Mouse (Mus musculus): ENCODE measurements at regions not wholly inside any gene's neighbourhood (a gene's known extent, or its start where the extent isn't known, plus 50 kb on each side); places are given as distances from the start of the nearest gene placed in this dataset.

- no peaks in the 10 kb centered on the region for H3K36me3 ChIP-seq
- DNase-seq (ENCODE audit: low spot score) = no peak
- H3K4me1 ChIP-seq = no peaks in the 10 kb centered on the region
- no peak overlapping the region for H3K27ac ChIP-seq
- 71% methylated on average over 8 of the region's 8 CpGs for WGBS
- H3K4me3 ChIP-seq = no peak overlapping the region
- H3K9me3 ChIP-seq = no peaks in the 10 kb centered on the region
- H3K27me3 ChIP-seq (ENCODE audit: insufficient read depth, poor library complexity, severe bottlenecking) = no peaks in the 10 kb centered on the region
These were observed 58.3 kb downstream of the Erv3 start for GRCm38 (mm10) chr2:131801212-131801611.

GRCm38 (mm10) chr2:131800126-131800894 is 59.2 kb downstream of the Erv3 start:
- DNase-seq (ENCODE audit: low spot score) = no peak
- Histone ChIP-seq H3K36me3 (no peaks in the 10 kb centered on the region), H3K4me3 (no peak overlapping the region), H3K27me3 (ENCODE audit: insufficient read depth, poor library complexity, severe bottlenecking) (no peaks in the 10 kb centered on the region), H3K4me1 (no peaks in the 10 kb centered on the region), H3K9me3 (no peaks in the 10 kb centered on the region), H3K27ac (no peak overlapping the region)
- 86% methylated on average over 8 of the region's 8 CpGs for WGBS

- H3K27ac ChIP-seq = no peak overlapping the region
- no peaks in the 10 kb centered on the region for H3K36me3 ChIP-seq
- 86% methylated on average over 7 of the region's 7 CpGs for WGBS
- no peaks in the 10 kb centered on the region for H3K4me1 ChIP-seq
- no peak overlapping the region for H3K4me3 ChIP-seq
- H3K9me3 ChIP-seq = no peaks in the 10 kb centered on the region
- H3K27me3 ChIP-seq (ENCODE audit: insufficient read depth, poor library complexity, severe bottlenecking) = no peaks in the 10 kb centered on the region
- DNase-seq (ENCODE audit: low spot score) = no peak
These were observed 60.1 kb downstream of the Erv3 start for GRCm38 (mm10) chr2:131799486-131799885.

- no peak overlapping the region for H3K4me3 ChIP-seq
- H3K27ac ChIP-seq = no peak overlapping the region
- no peak for DNase-seq (ENCODE audit: low spot score)
- H3K27me3 ChIP-seq (ENCODE audit: insufficient read depth, poor library complexity, severe bottlenecking) = no peaks in the 10 kb centered on the region
- H3K4me1 ChIP-seq = no peaks in the 10 kb centered on the region
- H3K9me3 ChIP-seq = no peaks in the 10 kb centered on the region
- WGBS = 71% methylated on average over 9 of the region's 9 CpGs
- H3K36me3 ChIP-seq = no peaks in the 10 kb centered on the region
These were observed 62.4 kb downstream of the Erv3 start for GRCm38 (mm10) chr2:131797001-131797693.

GRCm38 (mm10) chr2:131775381-131775780 is 84.2 kb downstream of the Erv3 start:
- H3K4me3 ChIP-seq = no peak overlapping the region
- H3K27ac ChIP-seq = no peak overlapping the region
- H3K9me3 ChIP-seq = peaks cover 6% of the 10 kb centered on the region; the same call in 1 of the 2 replicates
- WGBS = 93% methylated on average over 1 of the region's 1 CpGs
- no peak for DNase-seq (ENCODE audit: low spot score)
- H3K36me3 ChIP-seq = no peaks in the 10 kb centered on the region
- no peaks in the 10 kb centered on the region for H3K27me3 ChIP-seq (ENCODE audit: insufficient read depth, poor library complexity, severe bottlenecking)
- H3K4me1 ChIP-seq = no peaks in the 10 kb centered on the region

- WGBS = 72% methylated on average over 4 of the region's 4 CpGs
- Histone ChIP-seq H3K4me1 (no peaks in the 10 kb centered on the region), H3K27me3 (ENCODE audit: insufficient read depth, poor library complexity, severe bottlenecking) (no peaks in the 10 kb centered on the region), H3K27ac (no peak overlapping the region), H3K36me3 (no peaks in the 10 kb centered on the region), H3K9me3 (no peaks in the 10 kb centered on the region), H3K4me3 (no peak overlapping the region)
- no peak for DNase-seq (ENCODE audit: low spot score)
These were observed 85.9 kb downstream of the Erv3 start for GRCm38 (mm10) chr2:131773691-131774090.

GRCm38 (mm10) chr2:131772163-131772562 is 87.4 kb downstream of the Erv3 start:
- 83% methylated on average over 5 of the region's 5 CpGs for WGBS
- Histone ChIP-seq H3K36me3 (no peaks in the 10 kb centered on the region), H3K9me3 (no peaks in the 10 kb centered on the region), H3K4me1 (no peaks in the 10 kb centered on the region), H3K4me3 (no peak overlapping the region), H3K27me3 (ENCODE audit: insufficient read depth, poor library complexity, severe bottlenecking) (no peaks in the 10 kb centered on the region), H3K27ac (no peak overlapping the region)
- no peak for DNase-seq (ENCODE audit: low spot score)

- Histone ChIP-seq H3K27ac (no peak overlapping the region), H3K36me3 (no peaks in the 10 kb centered on the region), H3K4me3 (no peak overlapping the region), H3K9me3 (no peaks in the 10 kb centered on the region), H3K27me3 (ENCODE audit: insufficient read depth, poor library complexity, severe bottlenecking) (no peaks in the 10 kb centered on the region), H3K4me1 (no peaks in the 10 kb centered on the region)
- no peak for DNase-seq (ENCODE audit: low spot score)
- 54% methylated on average over 5 of the region's 5 CpGs for WGBS
These were observed 88.7 kb downstream of the Erv3 start for GRCm38 (mm10) chr2:131770852-131771251.

GRCm38 (mm10) chr2:131769656-131770210 is 89.8 kb downstream of the Erv3 start:
- Histone ChIP-seq H3K27me3 (ENCODE audit: insufficient read depth, poor library complexity, severe bottlenecking) (no peaks in the 10 kb centered on the region), H3K36me3 (no peaks in the 10 kb centered on the region), H3K27ac (no peak overlapping the region), H3K4me3 (no peak overlapping the region), H3K4me1 (no peaks in the 10 kb centered on the region), H3K9me3 (no peaks in the 10 kb centered on the region)
- DNase-seq (ENCODE audit: low spot score) = no peak
- WGBS = 78% methylated on average over 9 of the region's 9 CpGs

GRCm38 (mm10) chr2:131766500-131766899 is 93.0 kb downstream of the Erv3 start:
- no peaks in the 10 kb centered on the region for H3K27me3 ChIP-seq (ENCODE audit: insufficient read depth, poor library complexity, severe bottlenecking)
- H3K4me3 ChIP-seq = no peak overlapping the region
- WGBS = 95% methylated on average over 9 of the region's 9 CpGs
- no peaks in the 10 kb centered on the region for H3K4me1 ChIP-seq
- H3K27ac ChIP-seq = no peak overlapping the region
- no peaks in the 10 kb centered on the region for H3K9me3 ChIP-seq
- no peak for DNase-seq (ENCODE audit: low spot score)
- H3K36me3 ChIP-seq = no peaks in the 10 kb centered on the region

GRCm38 (mm10) chr2:131761507-131761906 is 98.0 kb downstream of the Erv3 start:
- WGBS = 78% methylated on average over 2 of the region's 2 CpGs
- H3K4me3 ChIP-seq = no peak overlapping the region
- no peak for DNase-seq (ENCODE audit: low spot score)
- H3K27me3 ChIP-seq (ENCODE audit: insufficient read depth, poor library complexity, severe bottlenecking) = 0 out of 2 replicates have a peak, but pooled peaks cover 4% of the 10 kb centered on the region
- no peaks in the 10 kb centered on the region for H3K9me3 ChIP-seq
- H3K27ac ChIP-seq = no peak overlapping the region
- no peaks in the 10 kb centered on the region for H3K4me1 ChIP-seq
- no peaks in the 10 kb centered on the region for H3K36me3 ChIP-seq

- H3K4me3 ChIP-seq = no peak overlapping the region
- no peak overlapping the region for H3K27ac ChIP-seq
- H3K4me1 ChIP-seq = no peaks in the 10 kb centered on the region
- H3K9me3 ChIP-seq = no peaks in the 10 kb centered on the region
- H3K27me3 ChIP-seq (ENCODE audit: insufficient read depth, poor library complexity, severe bottlenecking) = 0 out of 2 replicates have a peak, but pooled peaks cover 4% of the 10 kb centered on the region
- H3K36me3 ChIP-seq = no peaks in the 10 kb centered on the region
- 79% methylated on average over 7 of the region's 7 CpGs for WGBS
- DNase-seq (ENCODE audit: low spot score) = no peak
These were observed 102.2 kb downstream of the Erv3 start for GRCm38 (mm10) chr2:131757183-131757903.

- Histone ChIP-seq H3K9me3 (no peaks in the 10 kb centered on the region), H3K36me3 (no peaks in the 10 kb centered on the region), H3K4me1 (peaks cover 3% of the 10 kb centered on the region; the same call in 1 of the 2 replicates), H3K27me3 (ENCODE audit: insufficient read depth, poor library complexity, severe bottlenecking) (0 out of 2 replicates have a peak, but pooled peaks cover 2% of the 10 kb centered on the region), H3K27ac (no peak overlapping the region), H3K4me3 (no peak overlapping the region)
- no peak for DNase-seq (ENCODE audit: low spot score)
- 58% methylated on average over 2 of the region's 2 CpGs for WGBS
These were observed 104.4 kb downstream of the Erv3 start for GRCm38 (mm10) chr2:131755107-131755506.
